Mouse (Mus musculus) gastrocnemius, postnatal 36 days (tissue): ENCODE measurements around the gene Gm21885. TPM values are rescaled to one million over a fixed set of nuclear protein-coding genes. Genes with fewer than 3 reads are reported as not detected.
A peak's percentile ranks its signal among the peaks of the same experiment; 100 is the strongest.

Experiments used
- DNase-seq, 2 experiments: peaks; one replicate each; pipeline ENCODE4 v3.0.0; 2022
- intact Hi-C: fragments of 180-260 bp; cut with DNase I; formaldehyde crosslinking; loops from one replicate; pipeline ENCODE4 v1.15.1; 2025
- total RNA-seq, 2 experiments: library from RNA; stranded (reverse); gene quantifications; 2 replicates each; pipeline ENCODE4 v1.2.3; 2021

The Gm21885 gene
- total RNA-seq, 2 experiments from 2014 or later = not detected

GRCm38 (mm10) chr11:94316528-94316927 is 34.9 kb downstream of the Gm21885 start:
- intact Hi-C loops = no loop called here
- no peak for DNase-seq

GRCm38 (mm10) chr11:94317014-94317413 is 35.3 kb downstream of the Gm21885 start:
- DNase-seq = no peak
- intact Hi-C loops = no loop called here

DNA sequence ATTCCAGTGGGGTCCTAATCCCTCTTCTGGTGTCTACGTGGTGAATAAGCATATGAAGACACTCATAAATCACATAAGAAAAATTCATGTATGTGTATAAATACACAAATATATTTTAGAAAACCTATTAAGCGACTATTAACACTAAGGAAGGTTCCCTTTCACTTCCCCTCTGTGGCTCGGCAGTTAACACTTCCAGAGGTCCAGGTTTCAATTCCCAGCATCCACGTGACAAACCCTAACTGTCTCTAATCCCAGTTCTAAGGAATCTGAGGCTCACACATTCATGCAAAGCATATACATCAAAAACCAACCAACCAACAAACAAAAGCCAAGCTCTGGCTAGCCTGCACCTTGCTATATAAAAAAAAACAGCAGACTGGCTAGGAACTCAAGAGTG is 35.8 kb downstream of the Gm21885 start:
- intact Hi-C loops = no loop called here
- no peak for DNase-seq

DNA sequence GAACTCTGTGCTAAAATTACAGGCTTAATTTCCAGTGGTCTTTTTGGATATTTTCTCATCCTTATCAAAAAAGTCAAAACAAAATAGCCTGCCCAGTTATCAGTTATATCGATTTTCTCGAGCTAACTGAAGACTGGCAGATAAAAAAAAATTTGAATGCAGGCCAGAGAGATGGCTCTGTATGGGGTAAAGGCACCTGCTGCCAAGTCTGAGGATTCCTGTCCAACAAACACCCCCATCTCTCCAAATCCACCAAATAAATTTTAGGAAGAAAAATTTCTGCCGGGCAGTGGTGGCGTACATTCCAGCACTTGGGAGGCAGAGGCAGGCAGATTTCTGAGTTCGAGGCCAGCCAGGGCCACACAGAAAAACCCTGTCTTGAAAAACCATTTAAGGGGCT is 36.4 kb downstream of the Gm21885 start:
- DNase-seq = no peak
- intact Hi-C loops = no loop called here

GRCm38 (mm10) chr11:94320969-94321930 is 39.6 kb downstream of the Gm21885 start:
- intact Hi-C loops = no loop called here
- DNase-seq = peak in 1 of 2 experiments; percentile 35

- peak; percentile 93 to 95 for DNase-seq
- intact Hi-C loops = no loop called here
Observed at GRCm38 (mm10) chr11:94321931-94322400, 40.3 kb downstream of the Gm21885 start, which contains the start of gene Luc7l3. Gene Luc7l3 (minus strand): TSS chr11:94321988.

GRCm38 (mm10) chr11:94322636-94323035 is 41.0 kb downstream of the Gm21885 start:
- intact Hi-C loops = no loop called here
- no peak for DNase-seq

- no peak for DNase-seq
- intact Hi-C loops = no loop called here
Observed at GRCm38 (mm10) chr11:94323271-94323925, 41.7 kb downstream of the Gm21885 start.

DNA sequence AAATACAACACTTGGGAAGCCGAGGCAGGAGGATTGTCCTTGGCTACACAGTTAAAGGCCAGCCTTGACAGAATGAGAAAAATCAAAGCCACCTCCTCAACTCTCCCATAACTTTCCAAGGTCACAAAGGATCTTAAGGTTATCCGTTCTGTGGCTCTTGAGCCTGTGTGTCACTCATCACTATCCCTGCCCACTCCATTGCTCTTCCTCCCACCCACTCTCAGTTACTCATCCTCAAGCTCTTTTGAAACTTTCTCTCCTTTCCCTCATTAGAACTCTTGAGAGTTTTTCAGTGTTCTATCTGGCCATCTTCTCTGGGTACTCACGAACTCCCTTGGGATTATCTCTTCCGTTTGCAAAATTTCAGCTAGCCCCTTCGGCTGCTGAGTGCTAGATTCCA is 42.9 kb downstream of the Gm21885 start:
- DNase-seq = no peak
- intact Hi-C loops = no loop called here

DNA sequence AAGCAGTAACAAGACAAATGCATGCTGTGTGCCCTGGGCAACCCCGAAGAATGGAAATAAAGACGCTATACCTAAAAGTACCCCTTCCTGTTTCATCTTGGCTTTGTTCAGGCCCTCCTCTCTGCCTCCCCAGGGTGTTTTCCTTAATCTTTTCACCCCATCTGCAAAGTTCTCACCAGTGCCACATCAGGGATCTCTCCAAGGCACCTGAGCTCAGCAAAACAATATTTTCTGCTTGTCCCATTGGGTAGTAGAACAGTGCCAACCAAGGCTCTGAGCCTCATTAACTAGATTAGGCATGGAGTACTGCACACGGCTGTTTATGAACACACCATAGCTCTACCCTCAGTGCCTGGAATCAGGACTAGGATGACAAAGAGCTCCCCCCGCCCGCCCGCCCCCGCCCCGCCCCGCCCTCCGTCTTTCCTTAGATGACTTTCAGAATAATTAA is 45.3 kb downstream of the Gm21885 start:
- no peak for DNase-seq
- intact Hi-C loops = no loop called here

GRCm38 (mm10) chr11:94327693-94328643 is 46.3 kb downstream of the Gm21885 start, which contains the start of gene Ankrd40:
Gene Ankrd40 (plus strand): TSS chr11:94328001.
- intact Hi-C loops = no loop called here
- peak; percentile 93 to 94 for DNase-seq

- intact Hi-C loops = no loop called here
Observed at GRCm38 (mm10) chr11:94328644-94329025, 47.0 kb downstream of the Gm21885 start.

GRCm38 (mm10) chr11:94329270-94329891 is 47.7 kb downstream of the Gm21885 start:
- peak in 1 of 2 experiments; percentile 22 for DNase-seq
- intact Hi-C loops = no loop called here

More at GRCm38 (mm10) chr11:94328644-94329025, 47.0 kb downstream of the Gm21885 start:
- DNase-seq = no peak

- no peak for DNase-seq
Observed at GRCm38 (mm10) chr11:94330211-94330610, 48.5 kb downstream of the Gm21885 start.

DNA sequence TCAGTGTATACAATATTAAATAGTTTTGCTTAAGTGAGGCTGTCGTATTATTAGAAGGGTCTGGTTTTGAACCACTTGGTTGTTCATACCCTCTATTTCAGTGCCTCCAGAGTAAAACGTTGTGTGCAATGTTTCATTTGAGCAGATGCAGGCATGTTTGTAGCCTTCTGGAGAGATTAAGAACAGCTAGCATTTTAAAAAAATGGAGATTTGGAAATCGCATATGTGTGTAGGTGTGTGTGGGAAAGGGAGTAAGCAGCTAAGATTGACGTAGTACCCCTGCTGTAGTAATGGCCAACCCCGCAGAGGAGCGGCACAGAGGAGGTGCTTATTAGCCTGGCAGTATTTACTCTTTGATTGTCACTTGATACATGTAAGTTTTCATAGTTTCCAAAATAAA is 51.1 kb downstream of the Gm21885 start:
- no peak for DNase-seq
- intact Hi-C loops = no loop called here

More at GRCm38 (mm10) chr11:94330211-94330610, 48.5 kb downstream of the Gm21885 start:
- intact Hi-C loops = no loop called here

- no peak for DNase-seq
- intact Hi-C loops = no loop called here
Observed at GRCm38 (mm10) chr11:94334386-94334968, 52.8 kb downstream of the Gm21885 start.
